Mouse (Mus musculus) spleen, postnatal 36 days (tissue): ENCODE measurements around the gene Hivep2.
A peak's percentile ranks its signal among the peaks of the same experiment; 100 is the strongest.

Experiments
- DNase-seq, 2 experiments: peaks; one replicate each; pipeline ENCODE4 v3.0.0; 2022; ENCODE audit warnings: low spot score in 2 of 2, mixed read lengths in 1 of 2

Gene Hivep2

GRCm38 (mm10) chr10:14019198-14019597 lies 53.3 kb downstream of the Hivep2 start:
- DNase-seq, result no peak

GRCm38 (mm10) chr10:14020253-14020652 lies 54.4 kb downstream of the Hivep2 start:
- DNase-seq, result no peak

GRCm38 (mm10) chr10:14024971-14025370 lies 59.1 kb downstream of the Hivep2 start:
- no peak for DNase-seq

- DNase-seq, result no peak
Observed at GRCm38 (mm10) chr10:14027751-14028150, 61.9 kb downstream of the Hivep2 start.

GRCm38 (mm10) chr10:14028956-14029355 lies 63.1 kb downstream of the Hivep2 start:
- DNase-seq, result no peak

GRCm38 (mm10) chr10:14030458-14031035 lies 64.7 kb downstream of the Hivep2 start:
- DNase-seq, result no peak

- DNase-seq, result no peak
Observed at GRCm38 (mm10) chr10:14032532-14032931, 66.7 kb downstream of the Hivep2 start.

- no peak for DNase-seq
Observed at GRCm38 (mm10) chr10:14034046-14034445, 68.2 kb downstream of the Hivep2 start.

GRCm38 (mm10) chr10:14034790-14035189 lies 68.9 kb downstream of the Hivep2 start:
- peak in 1 of 2 experiments; percentile 35 for DNase-seq

- no peak for DNase-seq
Observed at GRCm38 (mm10) chr10:14035607-14036006, 69.7 kb downstream of the Hivep2 start.

GRCm38 (mm10) chr10:14036472-14036871 lies 70.6 kb downstream of the Hivep2 start:
- DNase-seq, result no peak

GRCm38 (mm10) chr10:14037977-14038489 lies 72.2 kb downstream of the Hivep2 start:
- DNase-seq, result no peak

- no peak for DNase-seq
Observed at GRCm38 (mm10) chr10:14040716-14041470, 75.0 kb downstream of the Hivep2 start.

GRCm38 (mm10) chr10:14041606-14042005 lies 75.7 kb downstream of the Hivep2 start:
- DNase-seq, result no peak

GRCm38 (mm10) chr10:14042539-14043348 lies 76.9 kb downstream of the Hivep2 start:
- DNase-seq, result peak; percentile 51 to 61

GRCm38 (mm10) chr10:14043349-14043710 lies 77.5 kb downstream of the Hivep2 start:
- no peak for DNase-seq

- peak; percentile 33 to 42 for DNase-seq
Observed at GRCm38 (mm10) chr10:14044046-14044782, 78.3 kb downstream of the Hivep2 start.

GRCm38 (mm10) chr10:14044783-14045392 lies 79.0 kb downstream of the Hivep2 start:
- peak; percentile 49 to 64 for DNase-seq

GRCm38 (mm10) chr10:14045745-14046144 lies 79.9 kb downstream of the Hivep2 start:
- peak; percentile 85 to 86 for DNase-seq

- no peak for DNase-seq
Observed at GRCm38 (mm10) chr10:14046171-14046651, 80.3 kb downstream of the Hivep2 start.

- peak in 1 of 2 experiments; percentile 37 for DNase-seq
Observed at GRCm38 (mm10) chr10:14046935-14047334, 81.1 kb downstream of the Hivep2 start.
